Mouse (Mus musculus): Measurements from ENCODE around the gene Ihh. TPM values are rescaled to one million over a fixed set of nuclear protein-coding genes. Genes with fewer than 3 reads are reported as not detected.

Ihh gene
- polyA plus RNA-seq (2015; fragmentation: Nextera tagmentation; extraction: Ambion mirVana) = 0.10 and 0.16 TPM in 2 replicates

- peaks cover 15% of the 10 kb centered on the region for H3K4me1 ChIP-seq (ENCODE audit: insufficient read depth, low read depth, low read length)
- ATAC-seq (no peak; the same call in 1 of the 2 replicates), DNase-seq (ENCODE audit: low spot score) (no peak)
- no peaks in the 10 kb centered on the region for H3K36me3 ChIP-seq (ENCODE audit: insufficient read depth, low read length)
- TF ChIP-seq EP300 (IDR thresholded peaks at IDR 0.05) (no peak), CTCF (IDR thresholded peaks at IDR 0.05) (no peak)
- peak within 1 kb of the TSS; percentile 57 for H3K4me2 ChIP-seq (replicated peaks; ENCODE audit: low read depth, low read length)
- no peaks in the 10 kb centered on the region for H3K9me3 ChIP-seq (ENCODE audit: low read length)
- H3K27ac ChIP-seq (ENCODE audit: low read length) = no peak within 1 kb of the TSS
- no peak within 1 kb of the TSS for H3K9ac ChIP-seq (replicated peaks; ENCODE audit: low read depth)
- H3K27me3 ChIP-seq (replicated peaks; ENCODE audit: insufficient read depth, low read length) = peaks cover 68% of the 10 kb centered on the region
- peak within 1 kb of the TSS; percentile 32 for H3K4me3 ChIP-seq (ENCODE audit: low read depth, low read length)
- WGBS = 3% methylated on average over 28 of the region's 55 CpGs
These were observed at the start of gene Ihh for GRCm38 (mm10) chr1:74951556-74952210. Gene Ihh (minus strand): TSS chr1:74951672.

GRCm38 (mm10) chr1:75001183-75001582, 49.7 kb upstream of the Ihh start:
- TF ChIP-seq EP300 (IDR thresholded peaks at IDR 0.05) (no peak), CTCF (IDR thresholded peaks at IDR 0.05) (no peak)
- H3K4me3 ChIP-seq (ENCODE audit: low read depth, low read length) = no peak overlapping the region
- ATAC-seq (no peak), DNase-seq (ENCODE audit: low spot score) (no peak)
- H3K4me2 ChIP-seq (replicated peaks; ENCODE audit: low read depth, low read length) = no peak overlapping the region
- no peak overlapping the region for H3K9ac ChIP-seq (replicated peaks; ENCODE audit: low read depth)
- H3K27me3 ChIP-seq (replicated peaks; ENCODE audit: insufficient read depth, low read length) = no peaks in the 10 kb centered on the region
- no peaks in the 10 kb centered on the region for H3K9me3 ChIP-seq (ENCODE audit: low read length)
- no peaks in the 10 kb centered on the region for H3K36me3 ChIP-seq (ENCODE audit: insufficient read depth, low read length)
- 35% methylated on average over 6 of the region's 6 CpGs for WGBS
- H3K4me1 ChIP-seq (ENCODE audit: insufficient read depth, low read depth, low read length) = peaks cover 3% of the 10 kb centered on the region; the same call in 1 of the 2 replicates
- no peak overlapping the region for H3K27ac ChIP-seq (ENCODE audit: low read length)

GRCm38 (mm10) chr1:75000496-75000895, 49.0 kb upstream of the Ihh start:
- Histone ChIP-seq H3K9ac (replicated peaks; ENCODE audit: low read depth) (no peak overlapping the region), H3K9me3 (ENCODE audit: low read length) (no peaks in the 10 kb centered on the region), H3K4me2 (replicated peaks; ENCODE audit: low read depth, low read length) (no peak overlapping the region), H3K4me3 (ENCODE audit: low read depth, low read length) (no peak overlapping the region), H3K4me1 (ENCODE audit: insufficient read depth, low read depth, low read length) (no peaks in the 10 kb centered on the region), H3K27ac (ENCODE audit: low read length) (no peak overlapping the region), H3K27me3 (replicated peaks; ENCODE audit: insufficient read depth, low read length) (no peaks in the 10 kb centered on the region), H3K36me3 (ENCODE audit: insufficient read depth, low read length) (no peaks in the 10 kb centered on the region)
- 4% methylated on average over 1 of the region's 1 CpGs for WGBS
- peak; percentile 89 for TF ChIP-seq CTCF (IDR thresholded peaks at IDR 0.05)
- TF ChIP-seq EP300 (IDR thresholded peaks at IDR 0.05) = no peak
- ATAC-seq (no peak), DNase-seq (ENCODE audit: low spot score) (peak; percentile 50)

GRCm38 (mm10) chr1:74999173-74999572, 47.7 kb upstream of the Ihh start:
- Histone ChIP-seq H3K9ac (replicated peaks; ENCODE audit: low read depth) (no peak overlapping the region), H3K27ac (ENCODE audit: low read length) (no peak overlapping the region), H3K4me1 (ENCODE audit: insufficient read depth, low read depth, low read length) (no peaks in the 10 kb centered on the region), H3K4me3 (ENCODE audit: low read depth, low read length) (no peak overlapping the region), H3K4me2 (replicated peaks; ENCODE audit: low read depth, low read length) (no peak overlapping the region), H3K27me3 (replicated peaks; ENCODE audit: insufficient read depth, low read length) (no peaks in the 10 kb centered on the region), H3K36me3 (ENCODE audit: insufficient read depth, low read length) (no peaks in the 10 kb centered on the region), H3K9me3 (ENCODE audit: low read length) (no peaks in the 10 kb centered on the region)
- DNase-seq (ENCODE audit: low spot score) (no peak), ATAC-seq (no peak)
- WGBS = 50% methylated on average over 5 of the region's 5 CpGs
- TF ChIP-seq CTCF (IDR thresholded peaks at IDR 0.05) = no peak
- no peak for TF ChIP-seq EP300 (IDR thresholded peaks at IDR 0.05)

GRCm38 (mm10) chr1:74997231-74997630, 45.8 kb upstream of the Ihh start:
- Histone ChIP-seq H3K9me3 (ENCODE audit: low read length) (no peaks in the 10 kb centered on the region), H3K4me2 (replicated peaks; ENCODE audit: low read depth, low read length) (no peak overlapping the region), H3K27me3 (replicated peaks; ENCODE audit: insufficient read depth, low read length) (no peaks in the 10 kb centered on the region), H3K9ac (replicated peaks; ENCODE audit: low read depth) (no peak overlapping the region), H3K4me1 (ENCODE audit: insufficient read depth, low read depth, low read length) (no peaks in the 10 kb centered on the region), H3K36me3 (ENCODE audit: insufficient read depth, low read length) (no peaks in the 10 kb centered on the region), H3K27ac (ENCODE audit: low read length) (no peak overlapping the region), H3K4me3 (ENCODE audit: low read depth, low read length) (no peak overlapping the region)
- no peak for ATAC-seq
- WGBS = 61% methylated on average over 2 of the region's 2 CpGs
- TF ChIP-seq CTCF (IDR thresholded peaks at IDR 0.05) (no peak), EP300 (IDR thresholded peaks at IDR 0.05) (no peak)
- no peak for DNase-seq (ENCODE audit: low spot score)

- Histone ChIP-seq H3K4me1 (ENCODE audit: insufficient read depth, low read depth, low read length) (no peaks in the 10 kb centered on the region), H3K36me3 (ENCODE audit: insufficient read depth, low read length) (no peaks in the 10 kb centered on the region), H3K27me3 (replicated peaks; ENCODE audit: insufficient read depth, low read length) (no peaks in the 10 kb centered on the region), H3K4me2 (replicated peaks; ENCODE audit: low read depth, low read length) (no peak overlapping the region), H3K9ac (replicated peaks; ENCODE audit: low read depth) (no peak overlapping the region), H3K4me3 (ENCODE audit: low read depth, low read length) (no peak overlapping the region), H3K27ac (ENCODE audit: low read length) (no peak overlapping the region), H3K9me3 (ENCODE audit: low read length) (no peaks in the 10 kb centered on the region)
- no peak for DNase-seq (ENCODE audit: low spot score)
- no peak for ATAC-seq
- 59% methylated on average over 8 of the region's 8 CpGs for WGBS
- TF ChIP-seq EP300 (IDR thresholded peaks at IDR 0.05) (no peak), CTCF (IDR thresholded peaks at IDR 0.05) (no peak)
These were observed 25.5 kb upstream of the Ihh start for GRCm38 (mm10) chr1:74977001-74977400.
